Mouse (Mus musculus) lung, adult 18-20 months (tissue): ENCODE results near the gene Zfp92.

ENCODE experiments used
- DNase-seq, 2 experiments: peaks; one replicate each; pipeline ENCODE4 v3.0.0; 2022; ENCODE audit warnings: mixed read lengths in 2 of 2

Zfp92 gene

GRCm38 (mm10) chrX:73474340-73475165, 63.7 kb downstream of the Zfp92 start:
- DNase-seq: no peak

- DNase-seq: no peak
Observed at GRCm38 (mm10) chrX:73475658-73476256, 64.9 kb downstream of the Zfp92 start.

- peak; percentile 68 to 78 for DNase-seq
Observed at GRCm38 (mm10) chrX:73476621-73477020, 65.7 kb downstream of the Zfp92 start.

- no peak for DNase-seq
Observed at GRCm38 (mm10) chrX:73477500-73477899, 66.6 kb downstream of the Zfp92 start.
